Mouse (Mus musculus) testis, adult 2 months (tissue): Measurements from ENCODE around the gene Ripk3. TPM values are rescaled to one million over a fixed set of nuclear protein-coding genes. Genes with fewer than 3 reads are reported as not detected.
A peak's percentile ranks its signal among the peaks of the same experiment; 100 is the strongest.

Experiments used
- H3K27ac ChIP-seq: fragments of 200-500 bp; 2 replicates; pipeline ENCODE4 v1.5.1; 2012; ENCODE audit warnings: low read depth, low read length; ENCODE audit not compliant: control insufficient read depth, insufficient read depth
- H3K27me3 ChIP-seq: fragments of 200-500 bp; 2 replicates; pipeline ENCODE4 v1.6.1; 2012; ENCODE audit warnings: mild to moderate bottlenecking, low read length, moderate library complexity; ENCODE audit not compliant: control insufficient read depth, insufficient read depth
- H3K36me3 ChIP-seq: fragments of 200-500 bp; 2 replicates; pipeline ENCODE4 v1.6.1; 2012; ENCODE audit warnings: mild to moderate bottlenecking, low read length; ENCODE audit not compliant: control insufficient read depth, insufficient read depth
- H3K4me1 ChIP-seq: fragments of 200-500 bp; 2 replicates; pipeline ENCODE4 v1.6.1; 2012; ENCODE audit warnings: low read length; ENCODE audit not compliant: control insufficient read depth, insufficient read depth
- H3K4me3 ChIP-seq: fragments of 200-500 bp; 2 replicates; pipeline ENCODE4 v1.5.1; 2012; ENCODE audit warnings: low read depth, mild to moderate bottlenecking, low read length, moderate library complexity, mixed read lengths; ENCODE audit not compliant: control insufficient read depth
- CTCF ChIP-seq: fragments of 200-500 bp; IDR thresholded peaks from 2 replicates; pipeline ENCODE4 v1.5.1; 2012; ENCODE audit warnings: low read depth, mild to moderate bottlenecking, inconsistent platforms, low read length, moderate library complexity; ENCODE audit not compliant: control insufficient read depth, insufficient read depth, insufficient replicate concordance
- POLR2A ChIP-seq: fragments of 200-500 bp; IDR thresholded peaks from 2 replicates; pipeline ENCODE4 v1.6.1; 2012; ENCODE audit warnings: low read depth, mild to moderate bottlenecking, inconsistent platforms, low read length, moderate library complexity; ENCODE audit not compliant: control insufficient read depth
- polyA plus RNA-seq: library from polyadenylated mRNA; depleted of rRNA; stranded (reverse); fragments of >200 nt; gene quantifications from 2 replicates; pipeline ENCODE4 v1.2.3, GENCODE M21; 2012

Ripk3 gene
- polyA plus RNA-seq, 1 experiment, result 4.8 TPM

DNA sequence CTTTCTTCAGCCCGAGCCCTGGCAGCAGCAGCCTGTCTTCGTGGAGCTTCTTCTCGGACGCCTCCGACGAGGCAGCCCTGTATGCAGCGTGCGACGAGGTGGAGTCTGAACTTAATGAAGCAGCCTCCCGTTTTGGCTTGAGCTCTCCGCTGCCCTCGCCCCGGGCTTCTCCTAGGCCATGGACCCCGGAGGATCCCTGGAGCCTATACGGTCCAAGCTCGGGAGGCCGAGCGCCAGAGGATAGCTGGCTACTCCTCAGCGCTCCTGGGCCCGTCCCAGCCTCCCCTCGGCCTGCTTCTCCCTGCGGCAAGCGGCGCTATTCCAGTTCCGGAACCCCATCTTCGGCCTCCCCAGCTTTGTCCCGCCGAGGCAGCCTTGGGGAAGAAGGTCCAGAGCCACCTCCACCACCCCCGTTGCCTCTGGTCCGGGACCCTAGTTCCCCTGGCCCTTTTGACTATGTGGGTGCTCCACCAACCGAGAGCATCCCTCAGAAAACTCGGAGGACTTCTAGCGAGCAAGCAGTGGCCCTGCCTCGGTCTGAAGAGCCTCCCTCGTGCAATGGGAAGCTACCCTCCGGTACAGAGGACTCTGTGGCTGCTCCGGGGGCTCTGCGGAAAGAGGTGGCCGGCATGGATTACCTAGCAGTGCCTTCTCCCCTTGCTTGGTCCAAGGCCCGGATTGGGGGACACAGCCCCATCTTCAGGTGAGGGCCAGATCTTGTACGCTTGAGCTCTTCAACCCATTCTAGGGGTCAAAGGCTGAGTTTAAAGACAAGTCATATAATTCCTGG lies 38.1 kb upstream of the Ripk3 start:
- no peaks in the 10 kb centered on the region for H3K36me3 ChIP-seq
- peaks cover 5% of the 10 kb centered on the region for H3K27me3 ChIP-seq
- H3K27ac ChIP-seq, result no peak overlapping the region
- TF ChIP-seq CTCF (no peak), POLR2A (no peak)
- peak overlapping the region; percentile 34 for H3K4me3 ChIP-seq
- peaks cover 36% of the 10 kb centered on the region for H3K4me1 ChIP-seq

DNA sequence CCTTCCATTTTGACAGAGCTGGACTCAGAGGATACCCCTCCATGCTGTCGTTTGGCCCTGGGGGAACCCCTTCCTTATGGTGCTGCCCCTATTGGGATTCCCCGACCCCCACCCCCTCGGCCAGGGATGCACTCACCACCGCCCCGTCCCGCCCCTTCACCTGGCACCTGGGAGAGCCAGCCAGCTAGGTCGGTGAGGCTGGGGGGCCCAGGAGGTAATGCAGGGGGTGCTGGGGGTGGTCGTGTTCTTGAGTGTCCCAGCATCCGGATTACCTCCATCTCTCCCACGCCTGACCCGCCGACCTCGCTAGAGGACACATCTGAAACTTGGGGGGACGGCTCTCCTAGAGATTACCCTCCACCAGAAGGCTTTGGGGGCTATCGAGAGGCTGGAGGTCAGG lies 37.5 kb upstream of the Ripk3 start:
- TF ChIP-seq POLR2A, result no peak
- peak overlapping the region; percentile 34 for H3K4me3 ChIP-seq
- H3K27me3 ChIP-seq, result peaks cover 5% of the 10 kb centered on the region
- no peak overlapping the region for H3K27ac ChIP-seq
- no peaks in the 10 kb centered on the region for H3K36me3 ChIP-seq
- peaks cover 36% of the 10 kb centered on the region for H3K4me1 ChIP-seq

DNA sequence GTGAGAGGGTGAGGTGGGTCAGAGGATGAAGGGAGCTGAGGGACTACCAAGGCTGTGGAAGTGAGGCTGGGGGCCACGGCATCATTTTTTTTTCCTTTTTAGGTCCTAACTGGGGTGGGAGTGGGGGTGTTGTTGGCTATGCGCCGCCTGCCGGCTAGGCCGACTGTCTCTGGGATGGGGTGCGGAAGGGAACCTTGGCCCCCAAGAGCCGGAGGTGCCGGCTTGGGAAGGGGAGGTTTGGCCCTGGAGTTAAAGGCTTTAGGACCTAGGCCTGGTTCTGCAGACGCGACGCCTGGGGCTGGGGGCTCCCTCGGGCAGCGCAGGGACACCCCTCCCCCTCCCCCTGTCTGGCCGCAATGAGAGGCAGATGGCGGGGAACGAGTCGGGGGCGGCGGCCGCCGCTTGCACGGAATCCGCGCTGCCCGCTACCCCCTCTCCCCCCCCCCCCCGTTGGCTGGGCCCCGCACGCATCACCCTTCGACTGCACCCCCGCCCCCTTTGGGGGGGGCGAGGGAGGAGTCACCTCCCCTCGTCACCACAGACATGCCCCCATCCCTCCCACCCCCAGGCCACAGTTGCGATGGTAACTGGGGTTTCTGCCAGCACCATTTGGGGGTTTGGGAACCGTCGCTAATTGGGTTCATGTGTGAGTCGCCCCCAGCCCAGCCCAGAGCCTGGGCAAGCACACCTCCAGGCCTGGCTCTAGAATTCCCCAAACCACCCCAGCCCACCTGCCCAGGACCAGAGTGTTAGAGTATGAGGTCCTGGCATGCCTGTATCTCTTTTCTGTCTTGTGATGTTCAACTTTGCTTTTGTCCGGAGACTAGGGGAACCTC lies 36.8 kb upstream of the Ripk3 start:
- Histone ChIP-seq H3K27me3 (peaks cover 5% of the 10 kb centered on the region), H3K4me3 (peak overlapping the region; percentile 64), H3K36me3 (no peaks in the 10 kb centered on the region), H3K27ac (no peak overlapping the region), H3K4me1 (peaks cover 35% of the 10 kb centered on the region)
- no peak for TF ChIP-seq POLR2A
- TF ChIP-seq CTCF, result no peak

DNA sequence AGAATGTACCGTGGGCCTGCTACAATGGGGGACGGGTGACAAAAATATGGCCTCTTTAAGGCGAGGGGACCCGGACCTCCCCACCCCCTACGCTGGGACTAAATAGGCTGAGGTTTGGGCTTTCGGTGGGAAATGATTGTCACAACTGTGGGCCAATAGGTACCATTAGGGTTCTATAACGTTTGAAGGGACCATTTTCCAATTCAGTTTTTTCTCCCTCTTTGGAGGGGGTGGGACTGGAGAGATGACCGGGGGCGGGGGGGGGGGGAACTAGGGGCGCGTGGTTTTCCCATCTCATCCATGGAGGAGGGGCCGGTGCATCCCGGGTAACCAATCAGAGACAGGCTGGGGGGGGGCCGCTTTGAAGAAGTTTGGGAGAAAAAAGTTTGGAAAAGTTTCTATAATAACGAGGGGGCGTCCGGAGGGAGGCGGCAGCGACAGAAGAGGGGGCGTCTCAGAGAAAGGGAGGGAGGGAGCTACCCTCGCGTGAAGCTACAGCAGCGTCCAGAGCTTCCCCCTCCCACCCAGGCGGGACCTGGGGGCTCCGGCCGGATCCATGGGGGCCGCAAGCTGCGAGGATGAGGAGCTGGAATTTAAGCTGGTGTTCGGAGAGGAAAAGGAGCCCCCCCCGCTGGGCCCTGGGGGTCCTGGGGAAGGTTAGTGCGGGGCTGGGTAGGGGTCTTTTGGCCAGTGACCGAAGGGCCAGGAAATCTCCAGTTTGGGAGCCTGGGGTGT lies 36.0 kb upstream of the Ripk3 start:
- H3K36me3 ChIP-seq, result no peaks in the 10 kb centered on the region
- H3K27ac ChIP-seq, result no peak overlapping the region
- peak overlapping the region; percentile 64 for H3K4me3 ChIP-seq
- H3K27me3 ChIP-seq, result peaks cover 5% of the 10 kb centered on the region
- TF ChIP-seq CTCF, result no peak
- TF ChIP-seq POLR2A, result no peak
- H3K4me1 ChIP-seq, result peaks cover 31% of the 10 kb centered on the region

DNA sequence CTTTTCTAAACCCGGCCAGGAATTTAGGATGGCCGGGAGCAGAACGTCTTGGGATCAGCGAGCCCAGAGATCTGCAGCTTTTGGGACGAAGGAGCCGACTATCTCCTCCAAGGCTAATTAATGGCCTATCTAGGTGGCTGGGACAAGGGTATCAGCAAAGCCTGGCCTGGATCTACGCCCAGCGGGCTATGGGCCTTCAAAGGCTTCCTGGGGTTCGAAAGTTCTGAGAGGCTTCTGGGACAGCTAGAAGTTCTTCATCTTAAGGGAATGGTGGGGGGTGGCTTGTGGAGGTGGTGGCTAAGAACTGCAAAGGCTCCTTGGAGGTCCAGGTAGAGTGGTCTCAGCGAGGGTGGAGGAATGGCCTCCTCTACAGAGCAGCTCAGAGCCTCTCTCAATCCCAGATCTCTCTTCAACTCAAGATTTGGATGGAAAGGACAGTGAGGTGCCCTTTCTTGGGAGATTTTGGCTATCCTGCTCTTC lies 35.4 kb upstream of the Ripk3 start:
- H3K27ac ChIP-seq, result no peak overlapping the region; the same call in 1 of the 2 replicates
- peak overlapping the region; percentile 68 for H3K4me3 ChIP-seq
- peaks cover 5% of the 10 kb centered on the region for H3K27me3 ChIP-seq
- TF ChIP-seq POLR2A, result no peak
- no peak for TF ChIP-seq CTCF
- H3K4me1 ChIP-seq, result peaks cover 31% of the 10 kb centered on the region
- no peaks in the 10 kb centered on the region for H3K36me3 ChIP-seq

DNA sequence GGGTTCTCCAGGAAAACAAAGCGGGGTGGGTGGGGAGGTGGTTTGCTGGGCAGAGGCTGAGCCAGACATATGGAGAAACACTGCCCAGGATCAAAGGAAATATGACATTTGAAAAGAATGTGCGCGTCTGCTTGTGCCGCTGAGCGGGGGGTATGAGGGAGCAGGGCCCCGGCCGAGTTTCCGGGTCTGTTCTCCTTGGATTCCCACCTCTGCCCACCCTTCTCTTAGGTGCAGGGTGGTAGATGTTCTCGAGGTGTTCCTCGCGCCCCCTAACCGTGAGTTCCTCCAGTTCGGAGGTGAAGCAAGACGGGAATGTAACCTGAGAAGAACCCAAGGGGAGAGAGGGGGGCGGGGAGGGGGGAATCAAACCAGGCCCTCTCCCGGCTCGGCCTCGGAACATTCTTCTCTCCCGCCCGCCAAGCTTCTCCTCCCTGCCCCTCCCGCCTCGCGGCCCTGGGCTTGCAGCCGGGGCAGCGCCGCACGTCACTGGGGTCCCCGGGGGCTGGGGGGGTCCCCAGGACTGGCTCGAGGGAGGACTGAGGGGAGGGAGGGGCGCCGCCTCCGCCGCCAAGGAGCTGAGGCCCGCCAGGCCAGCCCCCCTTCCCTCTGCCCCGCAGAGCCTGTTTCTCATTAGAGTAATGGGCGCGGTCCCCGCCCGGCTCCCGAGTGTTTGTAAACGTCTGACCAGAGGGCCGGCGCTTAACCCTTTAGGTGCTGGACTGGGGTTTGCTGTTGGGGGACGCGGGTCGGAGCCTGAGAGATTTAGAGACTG lies 34.5 kb upstream of the Ripk3 start, which contains the start of gene Nfatc4:
Gene Nfatc4, plus strand, starts transcription at position 154 of the 772 bp plus-strand sequence.
- Histone ChIP-seq H3K27me3 (peaks cover 5% of the 10 kb centered on the region), H3K27ac (peak within 1 kb of the TSS; percentile 56; the same call in 1 of the 2 replicates), H3K36me3 (no peaks in the 10 kb centered on the region), H3K4me3 (peak within 1 kb of the TSS; percentile 68), H3K4me1 (peaks cover 31% of the 10 kb centered on the region)
- TF ChIP-seq POLR2A, result no peak
- no peak for TF ChIP-seq CTCF
